Mouse (Mus musculus): Measurements from ENCODE around the gene Mob3b.

The Mob3b gene

GRCm38 (mm10) chr4:35156751-35157611 is at the start of gene Mob3b:
Gene Mob3b (minus strand): TSS chr4:35157484.
- DNase-seq (ENCODE audit: low spot score in 2 of 2) = peak; percentile 68 to 82

- no peak for DNase-seq (ENCODE audit: low spot score in 2 of 2)
Observed at GRCm38 (mm10) chr4:35204659-35205058, 47.4 kb upstream of the Mob3b start.

- no peak for DNase-seq (ENCODE audit: low spot score in 2 of 2)
Observed at GRCm38 (mm10) chr4:35203724-35204123, 46.4 kb upstream of the Mob3b start.

GRCm38 (mm10) chr4:35201700-35202099 is 44.4 kb upstream of the Mob3b start:
- DNase-seq (ENCODE audit: low spot score in 2 of 2) = no peak

GRCm38 (mm10) chr4:35192725-35193124 is 35.4 kb upstream of the Mob3b start:
- no peak for DNase-seq (ENCODE audit: low spot score in 2 of 2)

GRCm38 (mm10) chr4:35189794-35190193 is 32.5 kb upstream of the Mob3b start:
- DNase-seq (ENCODE audit: low spot score in 2 of 2) = no peak

GRCm38 (mm10) chr4:35187617-35188326 is 30.5 kb upstream of the Mob3b start:
- no peak for DNase-seq (ENCODE audit: low spot score in 2 of 2)

GRCm38 (mm10) chr4:35177926-35178645 is 20.8 kb upstream of the Mob3b start:
- no peak for DNase-seq (ENCODE audit: low spot score in 2 of 2)

- no peak for DNase-seq (ENCODE audit: low spot score in 2 of 2)
Observed at GRCm38 (mm10) chr4:35175566-35175965, 18.3 kb upstream of the Mob3b start.

GRCm38 (mm10) chr4:35173551-35173950 is 16.3 kb upstream of the Mob3b start:
- no peak for DNase-seq (ENCODE audit: low spot score in 2 of 2)

GRCm38 (mm10) chr4:35172471-35172870 is 15.2 kb upstream of the Mob3b start:
- DNase-seq (ENCODE audit: low spot score in 2 of 2) = no peak

- DNase-seq (ENCODE audit: low spot score in 2 of 2) = no peak
Observed at GRCm38 (mm10) chr4:35169571-35170125, 12.4 kb upstream of the Mob3b start.

- no peak for DNase-seq (ENCODE audit: low spot score in 2 of 2)
Observed at GRCm38 (mm10) chr4:35167855-35168254, 10.6 kb upstream of the Mob3b start.

GRCm38 (mm10) chr4:35165947-35166346 is 8.7 kb upstream of the Mob3b start:
- no peak for DNase-seq (ENCODE audit: low spot score in 2 of 2)

GRCm38 (mm10) chr4:35165275-35165674 is 8.0 kb upstream of the Mob3b start:
- no peak for DNase-seq (ENCODE audit: low spot score in 2 of 2)

- DNase-seq (ENCODE audit: low spot score in 2 of 2) = no peak
Observed at GRCm38 (mm10) chr4:35157815-35158214, 531 bp upstream of the Mob3b start.

- DNase-seq (ENCODE audit: low spot score in 2 of 2) = peak; percentile 25 to 37
Observed at GRCm38 (mm10) chr4:35156149-35156611, 1.1 kb downstream of the Mob3b start.

GRCm38 (mm10) chr4:35155132-35155922 is 2.0 kb downstream of the Mob3b start:
- DNase-seq (ENCODE audit: low spot score in 2 of 2) = peak; percentile 19 to 56

- no peak for DNase-seq (ENCODE audit: low spot score in 2 of 2)
Observed at GRCm38 (mm10) chr4:35154051-35154450, 3.2 kb downstream of the Mob3b start.

- DNase-seq (ENCODE audit: low spot score in 2 of 2) = no peak
Observed at GRCm38 (mm10) chr4:35151756-35152155, 5.5 kb downstream of the Mob3b start, which contains the start of gene Ifnk. Gene Ifnk (plus strand): TSS chr4:35152056.

GRCm38 (mm10) chr4:35150706-35151105 is 6.6 kb downstream of the Mob3b start:
- DNase-seq (ENCODE audit: low spot score in 2 of 2) = no peak
